In genomic region chr9:31687686-31688397, GRCm38 (mm10) we compare ENCODE assay signal across 9 mouse cellular contexts.
DNase-seq lines count a peak whose midpoint lies in the region; ATAC-seq and TF ChIP-seq lines count a peak whose summit lies in the region.
"Had no signal": no experiment of that assay in that cellular context is flagged by ENCODE, and none has a peak within 500 bp of the region (broad histone marks: within the 10 kb centered on the region; RNA-seq: fewer than 3 reads in every experiment).

No protein-coding gene starts in this region.

- no peaks in the 10 kb centered on the region for H3K36me3 ChIP-seq in hindbrain, postnatal 0 days (ENCODE audit: insufficient read depth, low read length)
- H3K36me3 ChIP-seq in liver, embryonic 13.5 days, result no peaks in the 10 kb centered on the region

- DNase-seq in embryo, embryonic 10.5 days (ENCODE audit: low spot score), result peak; percentile 63
- DNase-seq in forelimb bud, embryonic 11.5 days (ENCODE audit: low read depth, low spot score), result peak; percentile 43
- DNase-seq in hindbrain, postnatal 0 days (ENCODE audit: low spot score), result peak; percentile 15
- no peak for DNase-seq in liver, embryonic 13.5 days
- peak; percentile 71 for DNase-seq in ovary, postnatal 36 days (ENCODE audit: low spot score)
- DNase-seq in left cerebral cortex, adult 2 months (ENCODE audit: extremely low spot score in 1 of 2, low spot score in 2 of 2), result no peak
- no peak for DNase-seq in cerebellum, adult 8-10 months
- no peak for DNase-seq in layer of hippocampus, postnatal 10 days (ENCODE audit: low spot score in 2 of 2)

- 25% methylated on average over 17 of the region's 17 CpGs for WGBS in hindbrain, postnatal 0 days
- WGBS in liver, embryonic 13.5 days (ENCODE audit: insufficient replicate concordance), result 25% methylated on average over 17 of the region's 17 CpGs

- H3K27ac ChIP-seq in hindbrain, postnatal 0 days, result no peak overlapping the region
- H3K27ac ChIP-seq in liver, embryonic 13.5 days, result no peak overlapping the region
- no peak overlapping the region for H3K27ac ChIP-seq in left cerebral cortex, adult 2 months
- H3K27ac ChIP-seq: liver, embryonic 14.5 days had no signal

- ATAC-seq in hindbrain, postnatal 0 days, result no peak
- ATAC-seq in liver, embryonic 13.5 days (ENCODE audit: low read depth), result no peak

- H3K9ac ChIP-seq in hindbrain, postnatal 0 days (replicated peaks; ENCODE audit: low read length), result no peak overlapping the region
- no peak overlapping the region for H3K9ac ChIP-seq in liver, embryonic 13.5 days
- H3K9ac ChIP-seq: liver, embryonic 14.5 days had no signal

- intact Hi-C loops in left cerebral cortex, adult 2 months (cut with DNase I), result no loop called here

- TF ChIP-seq CTCF in hindbrain, postnatal 0 days (IDR thresholded peaks at IDR 0.05; ENCODE audit: low read depth), result no peak
- TF ChIP-seq CTCF in left cerebral cortex, adult 2 months (IDR thresholded peaks at IDR 0.05), result no peak

- H3K27me3 ChIP-seq in hindbrain, postnatal 0 days (ENCODE audit: insufficient read depth, low read length), result no peaks in the 10 kb centered on the region
- H3K27me3 ChIP-seq in liver, embryonic 13.5 days, result peaks cover 5% of the 10 kb centered on the region; the same call in 1 of the 2 replicates

- 0 out of 2 replicates have a peak overlapping the region, but pooled peaks have one; percentile 8 for H3K4me3 ChIP-seq in hindbrain, postnatal 0 days (ENCODE audit: low read length)
- H3K4me3 ChIP-seq in liver, embryonic 13.5 days (replicated peaks), result no peak overlapping the region
- no peak overlapping the region for H3K4me3 ChIP-seq in left cerebral cortex, adult 2 months

- H3K9me3 ChIP-seq in hindbrain, postnatal 0 days (ENCODE audit: low read length), result no peaks in the 10 kb centered on the region
- no peaks in the 10 kb centered on the region for H3K9me3 ChIP-seq in liver, embryonic 13.5 days (replicated peaks)

- peaks cover 18% of the 10 kb centered on the region; the same call in 1 of the 2 replicates for H3K4me1 ChIP-seq in hindbrain, postnatal 0 days (ENCODE audit: insufficient read depth, low read length)
- H3K4me1 ChIP-seq in liver, embryonic 13.5 days (replicated peaks), result 0 out of 2 replicates have a peak, but pooled peaks cover 4% of the 10 kb centered on the region

- peak overlapping the region; percentile 46 for H3K4me2 ChIP-seq in hindbrain, postnatal 0 days (ENCODE audit: low read depth, low read length)
- H3K4me2 ChIP-seq in liver, embryonic 13.5 days, result peak overlapping the region; percentile 19; the same call in 1 of the 2 replicates

Comparison
In these comparisons a context has a peak if more than half of its experiments do, and no peak if none do; other contexts are left out.
1. DNase-seq: peak in embryo, embryonic 10.5 days (single experiment), forelimb bud, embryonic 11.5 days (single experiment), hindbrain, postnatal 0 days (single experiment) and ovary, postnatal 36 days (single experiment); none in liver, embryonic 13.5 days (single experiment), left cerebral cortex, adult 2 months (0 of 2), cerebellum, adult 8-10 months (single experiment) and layer of hippocampus, postnatal 10 days (0 of 2).